In the genomic region with DNA sequence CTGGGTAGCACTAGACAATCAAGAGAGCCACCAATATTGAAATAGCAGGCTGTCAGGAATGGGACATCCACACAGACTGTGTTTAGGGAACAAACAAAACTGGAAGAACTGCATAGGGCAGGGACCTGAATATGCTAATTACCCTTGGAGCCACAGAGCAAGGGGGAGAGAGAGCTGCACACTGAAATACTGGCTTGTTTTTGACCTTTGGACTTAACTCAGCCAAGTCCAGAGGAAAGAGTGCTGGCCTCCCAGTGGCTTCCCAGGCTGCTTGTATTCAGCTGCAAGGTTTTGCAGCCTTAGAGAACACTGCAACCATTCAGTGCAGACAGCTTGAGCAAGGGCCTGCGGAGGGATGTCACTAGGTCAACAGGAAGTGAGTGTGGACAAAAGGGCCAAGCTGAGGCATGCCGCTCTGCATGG, we compare ENCODE assay signal across 7 mouse cellular contexts.
DNase-seq lines count a peak whose midpoint lies in the region; ATAC-seq and TF ChIP-seq lines count a peak whose summit lies in the region.

No protein-coding gene starts in this region.

- H3K36me3 ChIP-seq in kidney, postnatal 0 days (ENCODE audit: insufficient read depth, low read length): no peaks in the 10 kb centered on the region

- H3K27ac ChIP-seq in kidney, postnatal 0 days: peak overlapping the region; percentile 50

- no peaks in the 10 kb centered on the region for H3K9me3 ChIP-seq in kidney, postnatal 0 days (replicated peaks; ENCODE audit: low read length)

- H3K4me1 ChIP-seq in kidney, postnatal 0 days (replicated peaks; ENCODE audit: insufficient read depth, low read length): peaks cover 14% of the 10 kb centered on the region

- peak; percentile 73 for ATAC-seq in kidney, postnatal 0 days (replicated peaks; ENCODE audit: low FRiP score, low read depth)
- ATAC-seq in megakaryocyte progenitor cell, adult 5-6 weeks (replicated peaks; ENCODE audit: poor library complexity): no peak

- H3K9ac ChIP-seq in kidney, postnatal 0 days (ENCODE audit: low read depth, low read length): no peak overlapping the region

- 0 out of 2 replicates have a peak, but pooled peaks have one; percentile 2 for TF ChIP-seq CTCF in kidney, postnatal 0 days (IDR thresholded peaks at IDR 0.05; ENCODE audit: low read depth)

- no peak overlapping the region for H3K4me2 ChIP-seq in kidney, postnatal 0 days (ENCODE audit: low read length)

- peak; percentile 17 for DNase-seq in left cerebral cortex, postnatal 4 days
- no peak for DNase-seq in left cerebral cortex, postnatal 36 days (ENCODE audit: low spot score in 2 of 2)
- DNase-seq in heart, adult 9 months (ENCODE audit: low spot score in 2 of 2): peak; percentile 39 to 67
- peak; percentile 85 for DNase-seq in kidney, postnatal 0 days (ENCODE audit: low spot score)
- DNase-seq in mesoderm, embryonic 11.5 days (ENCODE audit: low read depth, low spot score): peak; percentile 66
- no peak for DNase-seq in right cerebral cortex, postnatal 25 days

- 13% methylated on average over 2 of the region's 2 CpGs for WGBS in kidney, postnatal 0 days

- no peaks in the 10 kb centered on the region for H3K27me3 ChIP-seq in kidney, postnatal 0 days (ENCODE audit: insufficient read depth, low read length)

- intact Hi-C loops in left cerebral cortex, postnatal 4 days (cut with DNase I): no loop called here
- intact Hi-C loops in left cerebral cortex, postnatal 36 days (cut with DNase I): no loop called here

- H3K4me3 ChIP-seq in kidney, postnatal 0 days (replicated peaks; ENCODE audit: low read depth, low read length): no peak overlapping the region

Comparison
In these comparisons a context has a peak if more than half of its experiments do, and no peak if none do; other contexts are left out.
1. DNase-seq: peak in left cerebral cortex, postnatal 4 days (single experiment), heart, adult 9 months (2 of 2), kidney, postnatal 0 days (single experiment) and mesoderm, embryonic 11.5 days (single experiment); none in left cerebral cortex, postnatal 36 days (0 of 2) and right cerebral cortex, postnatal 25 days (single experiment).